Mouse (Mus musculus): ENCODE results near the gene Tgfbr1. TPM values are rescaled to one million over a fixed set of nuclear protein-coding genes. Genes with fewer than 3 reads are reported as not detected.
A peak's percentile ranks its signal among the peaks of the same experiment; 100 is the strongest.

Gene Tgfbr1
- polyA plus RNA-seq, 1 experiment from 2014 or later = 24.3 TPM

DNA sequence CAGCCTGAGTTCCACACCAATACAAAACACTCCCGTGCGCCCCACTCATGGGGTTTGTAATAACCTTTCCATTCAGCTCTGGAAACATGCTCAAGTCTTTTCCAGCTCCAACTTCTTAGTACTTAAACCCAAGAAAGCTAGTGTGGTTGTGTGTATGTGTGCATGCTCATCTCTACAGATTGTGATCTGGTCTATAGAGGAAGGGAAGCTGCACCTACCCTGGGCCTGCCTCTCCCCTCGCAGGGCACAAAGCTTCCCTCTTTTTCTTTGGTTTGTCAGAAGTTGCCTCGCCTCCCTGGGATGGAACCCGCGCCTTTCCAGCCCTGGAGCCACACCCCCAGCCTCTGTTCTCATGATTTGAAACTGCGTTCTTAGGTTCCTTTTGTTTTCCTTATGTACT, 67.2 kb downstream of the Tgfbr1 start:
- no peaks in the 10 kb centered on the region for H3K36me3 ChIP-seq (ENCODE audit: control insufficient read depth, insufficient read depth, low read length)
- no peak overlapping the region for H3K4me2 ChIP-seq
- H3K27me3 ChIP-seq (replicated peaks; ENCODE audit: control insufficient read depth, insufficient read depth, low read length) = no peaks in the 10 kb centered on the region
- DNase-seq (ENCODE audit: low spot score) (no peak), ATAC-seq (replicated peaks; ENCODE audit: low FRiP score) (no peak)
- no peak overlapping the region for H3K9ac ChIP-seq (ENCODE audit: low read depth, low read length)
- H3K9me3 ChIP-seq (ENCODE audit: control insufficient read depth, low read length) = no peaks in the 10 kb centered on the region
- H3K4me3 ChIP-seq (ENCODE audit: low read depth, low read length) = no peak overlapping the region
- no peak overlapping the region for H3K27ac ChIP-seq (ENCODE audit: low read depth, low read length)
- 48% methylated on average over 7 of the region's 7 CpGs for WGBS
- 0 out of 2 replicates have a peak, but pooled peaks cover 7% of the 10 kb centered on the region for H3K4me1 ChIP-seq (replicated peaks; ENCODE audit: control insufficient read depth, insufficient read depth, low read length)

DNA sequence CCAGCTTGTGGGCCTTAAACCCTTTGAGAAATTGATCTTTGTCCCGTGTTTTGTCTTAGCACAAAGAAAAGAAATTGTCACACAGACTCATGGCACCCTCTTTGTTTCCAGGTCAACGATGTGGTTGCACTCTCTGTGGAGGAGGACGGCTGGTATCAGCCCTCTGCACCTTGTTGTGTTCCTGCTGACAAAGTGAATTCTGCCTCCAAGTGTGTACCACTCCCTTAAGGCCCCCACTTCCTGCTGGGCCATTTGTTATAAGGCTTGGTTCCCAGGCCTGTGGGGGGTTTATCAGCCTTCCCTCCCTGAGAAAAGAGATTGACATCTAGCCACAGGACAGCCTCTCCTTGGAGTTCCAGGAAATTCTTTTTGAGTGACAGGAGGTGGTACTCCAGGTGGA, 69.2 kb downstream of the Tgfbr1 start:
- Histone ChIP-seq H3K36me3 (ENCODE audit: control insufficient read depth, insufficient read depth, low read length) (no peaks in the 10 kb centered on the region), H3K9me3 (ENCODE audit: control insufficient read depth, low read length) (no peaks in the 10 kb centered on the region), H3K27me3 (replicated peaks; ENCODE audit: control insufficient read depth, insufficient read depth, low read length) (no peaks in the 10 kb centered on the region), H3K4me1 (replicated peaks; ENCODE audit: control insufficient read depth, insufficient read depth, low read length) (0 out of 2 replicates have a peak, but pooled peaks cover 7% of the 10 kb centered on the region), H3K4me3 (ENCODE audit: low read depth, low read length) (no peak overlapping the region), H3K9ac (ENCODE audit: low read depth, low read length) (no peak overlapping the region), H3K4me2 (no peak overlapping the region), H3K27ac (ENCODE audit: low read depth, low read length) (no peak overlapping the region)
- ATAC-seq (replicated peaks; ENCODE audit: low FRiP score) (peak; percentile 80), DNase-seq (ENCODE audit: low spot score) (no peak)
- 21% methylated on average over 3 of the region's 3 CpGs for WGBS

DNA sequence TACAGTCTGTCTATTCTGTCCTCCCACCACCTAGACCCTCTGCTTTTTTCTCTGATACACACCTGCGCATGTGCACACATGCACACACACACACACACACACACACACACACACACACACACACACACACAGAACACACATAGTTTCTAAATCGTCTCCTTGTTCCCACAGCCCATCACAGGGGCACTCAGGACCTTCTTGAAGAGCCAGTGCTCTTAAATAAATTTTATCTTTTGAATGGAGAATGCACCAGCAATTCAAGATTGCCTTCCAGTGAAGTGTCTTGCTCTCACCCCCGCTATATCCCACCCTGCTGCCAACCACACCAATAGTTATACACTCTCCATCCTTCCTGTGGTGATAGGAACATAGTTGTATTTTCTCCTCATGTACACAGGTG, 69.9 kb downstream of the Tgfbr1 start:
- no peak for DNase-seq (ENCODE audit: low spot score)
- Histone ChIP-seq H3K4me1 (replicated peaks; ENCODE audit: control insufficient read depth, insufficient read depth, low read length) (0 out of 2 replicates have a peak, but pooled peaks cover 7% of the 10 kb centered on the region), H3K27me3 (replicated peaks; ENCODE audit: control insufficient read depth, insufficient read depth, low read length) (no peaks in the 10 kb centered on the region), H3K4me2 (no peak overlapping the region), H3K4me3 (ENCODE audit: low read depth, low read length) (no peak overlapping the region), H3K36me3 (ENCODE audit: control insufficient read depth, insufficient read depth, low read length) (no peaks in the 10 kb centered on the region), H3K27ac (ENCODE audit: low read depth, low read length) (no peak overlapping the region), H3K9me3 (ENCODE audit: control insufficient read depth, low read length) (no peaks in the 10 kb centered on the region), H3K9ac (ENCODE audit: low read depth, low read length) (no peak overlapping the region)
- no peak for ATAC-seq (replicated peaks; ENCODE audit: low FRiP score)
- 73% methylated on average over 3 of the region's 3 CpGs for WGBS

DNA sequence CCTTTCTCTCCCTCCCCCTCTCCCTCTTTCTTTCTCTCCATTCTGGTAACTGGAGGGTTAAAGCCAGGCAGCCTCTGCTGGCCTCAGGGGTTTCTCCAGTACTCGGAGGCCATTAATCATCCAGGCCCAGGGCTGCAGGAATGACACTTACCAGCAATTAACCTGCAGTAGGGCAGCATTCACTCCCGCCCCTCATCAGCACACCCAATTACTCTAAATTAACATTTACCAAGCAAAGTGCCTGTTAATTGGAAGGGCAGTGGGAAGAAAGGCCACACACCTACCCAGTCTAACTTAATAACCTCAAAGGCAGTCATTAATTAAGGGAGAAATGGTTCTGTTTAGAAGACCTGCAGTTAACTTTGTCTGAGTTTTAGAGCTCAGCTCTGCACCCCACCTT, 71.4 kb downstream of the Tgfbr1 start:
- DNase-seq (ENCODE audit: low spot score) (no peak), ATAC-seq (replicated peaks; ENCODE audit: low FRiP score) (no peak)
- no peak overlapping the region for H3K9ac ChIP-seq (ENCODE audit: low read depth, low read length)
- H3K9me3 ChIP-seq (ENCODE audit: control insufficient read depth, low read length) = no peaks in the 10 kb centered on the region
- WGBS = 44% methylated on average over 2 of the region's 2 CpGs
- H3K27me3 ChIP-seq (replicated peaks; ENCODE audit: control insufficient read depth, insufficient read depth, low read length) = no peaks in the 10 kb centered on the region
- 0 out of 2 replicates have a peak, but pooled peaks cover 7% of the 10 kb centered on the region for H3K4me1 ChIP-seq (replicated peaks; ENCODE audit: control insufficient read depth, insufficient read depth, low read length)
- H3K36me3 ChIP-seq (ENCODE audit: control insufficient read depth, insufficient read depth, low read length) = no peaks in the 10 kb centered on the region
- no peak overlapping the region for H3K27ac ChIP-seq (ENCODE audit: low read depth, low read length)
- no peak overlapping the region for H3K4me3 ChIP-seq (ENCODE audit: low read depth, low read length)
- H3K4me2 ChIP-seq = no peak overlapping the region

DNA sequence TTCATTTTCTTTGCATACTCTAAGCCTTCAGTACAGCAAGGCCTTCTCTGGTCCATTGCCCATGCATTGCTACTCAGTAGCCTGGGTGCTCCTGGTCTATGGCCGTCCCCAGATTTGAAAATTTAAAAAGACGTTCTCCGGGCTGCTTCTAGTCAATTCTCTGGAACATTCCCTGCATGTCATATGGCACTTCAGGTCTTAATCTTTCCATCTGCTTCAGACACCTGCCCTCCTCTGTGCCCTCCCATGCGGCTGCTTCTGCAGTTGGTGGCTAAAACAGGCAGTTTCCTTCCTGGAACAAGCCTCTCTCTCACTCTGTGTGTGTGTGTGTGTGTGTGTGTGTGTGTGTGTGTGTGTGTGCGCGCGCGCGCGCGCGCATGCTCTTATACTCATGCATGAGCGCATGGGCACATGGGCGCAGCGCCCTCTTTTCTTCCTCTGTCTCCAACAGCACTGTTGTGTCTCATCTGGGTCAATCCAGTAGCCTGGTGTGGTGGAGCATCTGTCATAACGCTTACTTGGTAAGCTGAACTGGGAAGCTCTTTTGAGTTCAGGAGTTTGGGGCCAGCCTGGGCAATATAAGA, 72.3 kb downstream of the Tgfbr1 start:
- Histone ChIP-seq H3K27ac (ENCODE audit: low read depth, low read length) (no peak overlapping the region), H3K4me1 (replicated peaks; ENCODE audit: control insufficient read depth, insufficient read depth, low read length) (0 out of 2 replicates have a peak, but pooled peaks cover 7% of the 10 kb centered on the region), H3K9me3 (ENCODE audit: control insufficient read depth, low read length) (no peaks in the 10 kb centered on the region), H3K27me3 (replicated peaks; ENCODE audit: control insufficient read depth, insufficient read depth, low read length) (no peaks in the 10 kb centered on the region), H3K9ac (ENCODE audit: low read depth, low read length) (no peak overlapping the region), H3K36me3 (ENCODE audit: control insufficient read depth, insufficient read depth, low read length) (no peaks in the 10 kb centered on the region), H3K4me2 (no peak overlapping the region), H3K4me3 (ENCODE audit: low read depth, low read length) (no peak overlapping the region)
- WGBS = 92% methylated on average over 16 of the region's 16 CpGs
- DNase-seq (ENCODE audit: low spot score) (no peak), ATAC-seq (replicated peaks; ENCODE audit: low FRiP score) (no peak)

DNA sequence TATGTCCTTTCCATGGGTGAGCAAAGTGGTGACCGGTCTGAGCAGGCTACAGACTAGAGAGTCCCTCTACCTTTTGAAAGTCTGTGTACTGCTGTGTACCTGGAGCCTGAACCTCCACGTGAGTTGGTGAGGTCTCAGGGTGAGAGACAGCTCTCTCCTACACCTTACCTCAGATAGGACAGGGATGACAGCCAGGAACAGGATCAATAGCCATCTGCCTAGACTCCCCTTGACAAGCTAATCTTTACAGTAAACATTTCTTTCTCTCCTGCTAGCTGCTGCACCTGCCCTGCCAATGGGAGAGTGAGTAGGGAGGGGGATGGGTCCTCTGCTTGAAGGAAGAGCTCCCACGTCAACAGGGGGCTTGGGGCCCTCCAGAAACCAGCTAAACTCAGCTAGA, 74.6 kb downstream of the Tgfbr1 start:
- no peaks in the 10 kb centered on the region for H3K9me3 ChIP-seq (ENCODE audit: control insufficient read depth, low read length)
- no peak overlapping the region for H3K4me2 ChIP-seq
- H3K9ac ChIP-seq (ENCODE audit: low read depth, low read length) = no peak overlapping the region
- H3K36me3 ChIP-seq (ENCODE audit: control insufficient read depth, insufficient read depth, low read length) = no peaks in the 10 kb centered on the region
- DNase-seq (ENCODE audit: low spot score) = no peak
- 0 out of 2 replicates have a peak, but pooled peaks cover under 1% of the 10 kb centered on the region for H3K4me1 ChIP-seq (replicated peaks; ENCODE audit: control insufficient read depth, insufficient read depth, low read length)
- no peak for ATAC-seq (replicated peaks; ENCODE audit: low FRiP score)
- H3K27ac ChIP-seq (ENCODE audit: low read depth, low read length) = no peak overlapping the region
- WGBS = 56% methylated on average over 3 of the region's 3 CpGs
- no peak overlapping the region for H3K4me3 ChIP-seq (ENCODE audit: low read depth, low read length)
- H3K27me3 ChIP-seq (replicated peaks; ENCODE audit: control insufficient read depth, insufficient read depth, low read length) = no peaks in the 10 kb centered on the region

DNA sequence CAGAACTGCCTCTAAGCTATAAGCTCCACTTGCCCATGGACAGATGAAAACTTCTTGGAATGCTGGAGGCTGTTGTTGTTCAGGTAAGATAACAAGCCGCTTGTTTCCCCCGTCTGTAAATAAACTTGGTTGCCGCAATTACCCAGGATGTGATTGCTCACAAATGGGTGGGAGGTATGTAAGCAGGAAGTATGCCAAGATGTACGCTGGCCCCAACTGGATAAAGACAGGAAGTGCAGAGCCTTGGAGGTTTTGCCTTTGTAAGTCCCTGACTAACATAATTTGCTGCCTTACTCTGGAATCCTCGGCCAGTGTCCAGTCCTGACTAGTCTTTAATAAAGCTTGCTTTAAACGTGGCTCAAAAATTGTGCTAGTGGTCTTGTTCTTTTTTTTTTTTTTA, 77.5 kb downstream of the Tgfbr1 start:
- Histone ChIP-seq H3K36me3 (ENCODE audit: control insufficient read depth, insufficient read depth, low read length) (no peaks in the 10 kb centered on the region), H3K4me3 (ENCODE audit: low read depth, low read length) (no peak overlapping the region), H3K9me3 (ENCODE audit: control insufficient read depth, low read length) (no peaks in the 10 kb centered on the region), H3K4me1 (replicated peaks; ENCODE audit: control insufficient read depth, insufficient read depth, low read length) (no peaks in the 10 kb centered on the region), H3K4me2 (no peak overlapping the region), H3K27ac (ENCODE audit: low read depth, low read length) (no peak overlapping the region), H3K27me3 (replicated peaks; ENCODE audit: control insufficient read depth, insufficient read depth, low read length) (no peaks in the 10 kb centered on the region), H3K9ac (ENCODE audit: low read depth, low read length) (no peak overlapping the region)
- DNase-seq (ENCODE audit: low spot score) = no peak
- WGBS = 45% methylated on average over 6 of the region's 6 CpGs
- ATAC-seq (replicated peaks; ENCODE audit: low FRiP score) = no peak

DNA sequence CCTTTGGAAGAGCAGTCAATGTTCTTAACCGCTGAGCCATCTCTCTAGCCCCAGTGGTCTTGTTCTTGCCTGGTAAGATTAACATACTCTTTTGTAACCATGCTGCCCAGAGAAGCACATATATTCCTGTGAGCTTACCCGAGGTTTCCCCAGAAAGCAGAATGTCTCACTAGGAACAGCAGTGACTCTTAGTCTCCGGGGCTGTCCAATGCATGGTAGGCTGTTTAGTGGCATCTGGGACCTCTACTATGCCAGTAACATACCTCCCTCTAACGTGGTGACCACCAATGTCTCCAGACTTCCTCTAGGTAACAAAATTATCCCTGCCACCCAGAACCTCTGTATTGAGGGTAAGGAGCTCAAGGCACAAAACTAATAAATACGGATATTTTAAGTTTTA, 78.1 kb downstream of the Tgfbr1 start:
- no peak overlapping the region for H3K9ac ChIP-seq (ENCODE audit: low read depth, low read length)
- no peak overlapping the region for H3K27ac ChIP-seq (ENCODE audit: low read depth, low read length)
- no peaks in the 10 kb centered on the region for H3K9me3 ChIP-seq (ENCODE audit: control insufficient read depth, low read length)
- no peak overlapping the region for H3K4me2 ChIP-seq
- WGBS = 81% methylated on average over 5 of the region's 5 CpGs
- H3K27me3 ChIP-seq (replicated peaks; ENCODE audit: control insufficient read depth, insufficient read depth, low read length) = no peaks in the 10 kb centered on the region
- DNase-seq (ENCODE audit: low spot score) (no peak), ATAC-seq (replicated peaks; ENCODE audit: low FRiP score) (no peak)
- no peak overlapping the region for H3K4me3 ChIP-seq (ENCODE audit: low read depth, low read length)
- no peaks in the 10 kb centered on the region for H3K4me1 ChIP-seq (replicated peaks; ENCODE audit: control insufficient read depth, insufficient read depth, low read length)
- no peaks in the 10 kb centered on the region for H3K36me3 ChIP-seq (ENCODE audit: control insufficient read depth, insufficient read depth, low read length)

DNA sequence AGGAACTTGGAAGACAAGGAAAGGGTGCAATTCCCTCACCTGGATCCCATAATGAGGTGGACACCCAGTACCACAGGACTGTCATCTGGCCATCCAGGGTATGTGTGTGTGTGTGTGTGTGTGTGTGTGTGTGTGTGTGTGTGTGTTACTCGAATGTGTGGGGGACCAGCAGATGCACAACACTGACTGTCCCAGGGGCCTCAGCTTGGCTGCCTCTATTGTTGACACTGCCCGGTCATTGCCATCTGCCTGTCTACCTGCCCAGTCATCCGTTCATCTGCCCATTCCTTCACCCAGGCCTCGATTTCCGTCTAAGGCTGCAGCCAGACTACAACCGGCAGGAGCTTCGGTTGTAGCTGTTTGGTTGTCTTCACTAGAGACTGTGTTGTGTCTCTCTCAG, 79.7 kb downstream of the Tgfbr1 start:
- no peak for DNase-seq (ENCODE audit: low spot score)
- Histone ChIP-seq H3K4me2 (no peak overlapping the region), H3K27me3 (replicated peaks; ENCODE audit: control insufficient read depth, insufficient read depth, low read length) (peaks cover 4% of the 10 kb centered on the region; the same call in 1 of the 2 replicates), H3K36me3 (ENCODE audit: control insufficient read depth, insufficient read depth, low read length) (no peaks in the 10 kb centered on the region), H3K4me3 (ENCODE audit: low read depth, low read length) (no peak overlapping the region), H3K4me1 (replicated peaks; ENCODE audit: control insufficient read depth, insufficient read depth, low read length) (no peaks in the 10 kb centered on the region; the same call in 1 of the 2 replicates), H3K27ac (ENCODE audit: low read depth, low read length) (no peak overlapping the region), H3K9me3 (ENCODE audit: control insufficient read depth, low read length) (no peaks in the 10 kb centered on the region), H3K9ac (ENCODE audit: low read depth, low read length) (no peak overlapping the region)
- ATAC-seq (replicated peaks; ENCODE audit: low FRiP score) = no peak
- WGBS = 90% methylated on average over 7 of the region's 7 CpGs
